In genomic region chr7:143108996-143109660, GRCm38 (mm10) we compare ENCODE assay signal across 16 mouse cellular contexts. TPM values are rescaled to one million over a fixed set of nuclear protein-coding genes. Genes with fewer than 3 reads are reported as not detected.
DNase-seq lines count a peak whose midpoint lies in the region; ATAC-seq and TF ChIP-seq lines count a peak whose summit lies in the region.
"Had no signal": no experiment of that assay in that cellular context is flagged by ENCODE, and none has a peak within 500 bp of the region (broad histone marks: within the 10 kb centered on the region; RNA-seq: fewer than 3 reads in every experiment).

No protein-coding gene starts in this region.

- ATAC-seq in limb, embryonic 14.5 days (ENCODE audit: low FRiP score, low read depth) = no peak
- ATAC-seq: CD4-positive, CD25-positive, alpha-beta regulatory T cell, adult 4 months; forebrain, postnatal 0 days; Patski had no signal

- H3K4me1 ChIP-seq in kidney, adult 2 months (ENCODE audit: control insufficient read depth, insufficient read depth, low read length) = peaks cover 7% of the 10 kb centered on the region
- peaks cover 2% of the 10 kb centered on the region; the same call in 1 of the 2 replicates for H3K4me1 ChIP-seq in limb, embryonic 14.5 days (ENCODE audit: control insufficient read depth, insufficient read depth, low read length)
- H3K4me1 ChIP-seq in small intestine, adult 2 months (ENCODE audit: control insufficient read depth, insufficient read depth, insufficient read length, low read length) = peaks cover 20% of the 10 kb centered on the region; the same call in 1 of the 2 replicates
- peaks cover 26% of the 10 kb centered on the region for H3K4me1 ChIP-seq in forebrain, embryonic 10.5 days

- no peak overlapping the region for H3K4me3 ChIP-seq in kidney, adult 2 months (ENCODE audit: insufficient read depth, low read depth, low read length)
- no peak overlapping the region for H3K4me3 ChIP-seq in limb, embryonic 14.5 days (replicated peaks; ENCODE audit: low read length)
- H3K4me3 ChIP-seq in small intestine, adult 2 months (ENCODE audit: low read depth, low read length) = peak overlapping the region; percentile 93
- H3K4me3 ChIP-seq in forebrain, embryonic 10.5 days = no peak overlapping the region
- H3K4me3 ChIP-seq: embryonic facial prominence, embryonic 15.5 days; liver, embryonic 15.5 days had no signal

- H3K27ac ChIP-seq in kidney, adult 2 months (ENCODE audit: insufficient read depth, low read depth, low read length) = peak overlapping the region; percentile 52
- H3K27ac ChIP-seq in limb, embryonic 14.5 days (replicated peaks; ENCODE audit: low read depth, low read length) = no peak overlapping the region
- peak overlapping the region; percentile 75 for H3K27ac ChIP-seq in small intestine, adult 2 months (ENCODE audit: insufficient read depth, low read depth, low read length)
- no peak overlapping the region; the same call in 1 of the 2 replicates for H3K27ac ChIP-seq in forebrain, embryonic 10.5 days
- H3K27ac ChIP-seq: embryonic facial prominence, embryonic 15.5 days; liver, embryonic 15.5 days had no signal

- no peak for TF ChIP-seq POLR2A in kidney, adult 2 months (IDR thresholded peaks at IDR 0.05; ENCODE audit: low read depth, low read length)
- no peak for TF ChIP-seq POLR2A in limb, embryonic 14.5 days (IDR thresholded peaks at IDR 0.05; ENCODE audit: borderline replicate concordance, extremely low read depth, insufficient read depth, insufficient read length)
- TF ChIP-seq POLR2A in small intestine, adult 2 months (IDR thresholded peaks at IDR 0.05; ENCODE audit: low read depth, low read length) = 0 out of 2 replicates have a peak, but pooled peaks have one; percentile 8

- 19% methylated on average over 3 of the region's 3 CpGs for WGBS in kidney, adult 2 months
- 18% methylated on average over 3 of the region's 3 CpGs for WGBS in limb, embryonic 14.5 days
- WGBS in small intestine, adult 2 months = 4% methylated on average over 3 of the region's 3 CpGs
- WGBS in forebrain, embryonic 10.5 days = 34% methylated on average over 3 of the region's 3 CpGs

- peak; percentile 25 for DNase-seq in kidney, adult 2 months
- DNase-seq in kidney, postnatal 4 days = no peak
- peak; percentile 33 to 41 for DNase-seq in heart, postnatal 10 days
- DNase-seq in limb, embryonic 14.5 days (ENCODE audit: low spot score) = no peak
- no peak for DNase-seq in cerebellum, adult 11 months
- DNase-seq in forebrain, embryonic 10.5 days (ENCODE audit: extremely low spot score, low spot score) = no peak
- DNase-seq: cerebellum, postnatal 36 days; forebrain, postnatal 0 days; midbrain, embryonic 14.5 days; right cerebral cortex, adult 18-20 months had no signal

- H3K9ac ChIP-seq in limb, embryonic 14.5 days (ENCODE audit: low read depth, low read length, severe bottlenecking) = peak overlapping the region; percentile 3; the same call in 1 of the 2 replicates
- H3K9ac ChIP-seq: embryonic facial prominence, embryonic 15.5 days; forebrain, postnatal 0 days; liver, embryonic 15.5 days had no signal

- H3K36me3 ChIP-seq in kidney, adult 2 months (ENCODE audit: control insufficient read depth, insufficient read depth, low read length) = no peaks in the 10 kb centered on the region
- H3K36me3 ChIP-seq in limb, embryonic 14.5 days (ENCODE audit: control insufficient read depth, insufficient read depth, low read length) = no peaks in the 10 kb centered on the region
- H3K36me3 ChIP-seq in small intestine, adult 2 months (ENCODE audit: control insufficient read depth, insufficient read depth, low read length) = no peaks in the 10 kb centered on the region
- no peaks in the 10 kb centered on the region for H3K36me3 ChIP-seq in forebrain, embryonic 10.5 days (replicated peaks)
- H3K36me3 ChIP-seq: embryonic facial prominence, embryonic 15.5 days; liver, embryonic 15.5 days had no signal

- no peak for TF ChIP-seq CTCF in kidney, adult 2 months (conservative IDR thresholded peaks at IDR 0.05; ENCODE audit: insufficient read depth, insufficient read length, low read depth, low read length)
- no peak for TF ChIP-seq CTCF in small intestine, adult 2 months (IDR thresholded peaks at IDR 0.05; ENCODE audit: extremely low read depth, insufficient read length, insufficient replicate concordance, low read depth, low read length)

- intact Hi-C loops in heart, postnatal 10 days (cut with DNase I) = loop anchor here (2.0 kb wide), 1 partner anchor 30 kb away; no protein-coding TSS in a partner anchor

- H3K27me3 ChIP-seq in kidney, adult 2 months (replicated peaks; ENCODE audit: control insufficient read depth, insufficient read depth, low read length) = no peaks in the 10 kb centered on the region
- H3K27me3 ChIP-seq in limb, embryonic 14.5 days (ENCODE audit: control insufficient read depth, insufficient read depth, low read length) = peaks cover 47% of the 10 kb centered on the region
- H3K27me3 ChIP-seq in small intestine, adult 2 months (ENCODE audit: control insufficient read depth, insufficient read depth, low read length) = 0 out of 2 replicates have a peak, but pooled peaks cover 4% of the 10 kb centered on the region
- peaks cover 79% of the 10 kb centered on the region for H3K27me3 ChIP-seq in forebrain, embryonic 10.5 days (ENCODE audit: poor library complexity, severe bottlenecking)

- no peak overlapping the region for H3K4me2 ChIP-seq in limb, embryonic 14.5 days (replicated peaks; ENCODE audit: low read depth, low read length, severe bottlenecking)
- H3K4me2 ChIP-seq: embryonic facial prominence, embryonic 15.5 days; liver, embryonic 15.5 days had no signal

- H3K9me3 ChIP-seq in limb, embryonic 14.5 days (ENCODE audit: control insufficient read depth, low read length) = no peaks in the 10 kb centered on the region
- peaks cover under 1% of the 10 kb centered on the region; the same call in 1 of the 2 replicates for H3K9me3 ChIP-seq in forebrain, embryonic 10.5 days
- H3K9me3 ChIP-seq: embryonic facial prominence, embryonic 15.5 days had no signal

RNA-seq across cellular contexts. Expression of gene Kcnq1, which starts 3.0 kb away (rescaled TPM):
- 24.0 and 27.5 TPM in 2 replicates for polyA plus RNA-seq in kidney, adult 2 months (2012; rRNA removed)
- 10 to 100 TPM; 40.9 to 42.0 TPM for total RNA-seq in heart, postnatal 10 days (2021)
- 1.7 and 2.7 TPM in 2 replicates for polyA plus RNA-seq in limb, embryonic 14.5 days (2012; rRNA removed)
- 1.3 and 1.5 TPM in 2 replicates for polyA plus RNA-seq in limb, embryonic 14.5 days (2014; fragmentation: Nextera tagmentation; extraction: Ambion mirVana)
- 24.0 and 41.8 TPM in 2 replicates for polyA plus RNA-seq in small intestine, adult 2 months (2012; rRNA removed)
- 0.92 and 1.3 TPM in 2 replicates for polyA plus RNA-seq in forebrain, embryonic 10.5 days (2016; fragmentation: Nextera tagmentation; extraction: Ambion mirVana)
- total RNA-seq: granulocyte monocyte progenitor cell, adult 5-6 weeks had no signal
- polyA plus RNA-seq: CD4-positive, CD25-positive, alpha-beta regulatory T cell, adult 4 months had no signal

RNA-seq across cellular contexts. Expression of gene Trpm5, which starts 14.7 kb away (rescaled TPM):
- 0.03 TPM in 2 replicates for polyA plus RNA-seq in kidney, adult 2 months (2012; rRNA removed)
- total RNA-seq in heart, postnatal 10 days (2021) = under 1 TPM; 0.43 to 0.62 TPM
- polyA plus RNA-seq in limb, embryonic 14.5 days (2012; rRNA removed) = 63.4 and 71.2 TPM in 2 replicates
- 24.1 and 24.2 TPM in 2 replicates for polyA plus RNA-seq in limb, embryonic 14.5 days (2014; fragmentation: Nextera tagmentation; extraction: Ambion mirVana)
- polyA plus RNA-seq in small intestine, adult 2 months (2012; rRNA removed) = 11.9 and 13.1 TPM in 2 replicates
- polyA plus RNA-seq in forebrain, embryonic 10.5 days (2016; fragmentation: Nextera tagmentation; extraction: Ambion mirVana) = 0.36 and 0.90 TPM in 2 replicates
- total RNA-seq: granulocyte monocyte progenitor cell, adult 5-6 weeks had no signal
- polyA plus RNA-seq: CD4-positive, CD25-positive, alpha-beta regulatory T cell, adult 4 months had no signal

RNA-seq across cellular contexts. Expression of gene Tssc4, which starts 40.1 kb away (rescaled TPM):
- 64.8 and 74.5 TPM in 2 replicates for polyA plus RNA-seq in kidney, adult 2 months (2012; rRNA removed)
- total RNA-seq in heart, postnatal 10 days (2021) = 10 to 100 TPM; 24.9 to 26.3 TPM
- 130 and 174 TPM in 2 replicates for polyA plus RNA-seq in limb, embryonic 14.5 days (2012; rRNA removed)
- 65.0 and 67.0 TPM in 2 replicates for polyA plus RNA-seq in limb, embryonic 14.5 days (2014; fragmentation: Nextera tagmentation; extraction: Ambion mirVana)
- polyA plus RNA-seq in small intestine, adult 2 months (2012; rRNA removed) = 46.9 and 60.0 TPM in 2 replicates
- 131 and 132 TPM in 2 replicates for polyA plus RNA-seq in forebrain, embryonic 10.5 days (2016; fragmentation: Nextera tagmentation; extraction: Ambion mirVana)

RNA-seq across cellular contexts. Expression of gene Cd81, which starts 56.6 kb away (rescaled TPM):
- 801 and 824 TPM in 2 replicates for polyA plus RNA-seq in kidney, adult 2 months (2012; rRNA removed)
- total RNA-seq in heart, postnatal 10 days (2021) = 100 to 1,000 TPM; 630 to 639 TPM
- polyA plus RNA-seq in limb, embryonic 14.5 days (2012; rRNA removed) = 456 and 528 TPM in 2 replicates
- polyA plus RNA-seq in limb, embryonic 14.5 days (2014; fragmentation: Nextera tagmentation; extraction: Ambion mirVana) = 658 and 696 TPM in 2 replicates
- polyA plus RNA-seq in small intestine, adult 2 months (2012; rRNA removed) = 206 and 227 TPM in 2 replicates
- polyA plus RNA-seq in forebrain, embryonic 10.5 days (2016; fragmentation: Nextera tagmentation; extraction: Ambion mirVana) = 225 and 250 TPM in 2 replicates

Comparison
In these comparisons a context has a peak if more than half of its experiments do, and no peak if none do; other contexts are left out.
1. DNase-seq: peak in kidney, adult 2 months (single experiment) and heart, postnatal 10 days (2 of 2); none in kidney, postnatal 4 days (0 of 2), limb, embryonic 14.5 days (single experiment), cerebellum, adult 11 months (single experiment) and forebrain, embryonic 10.5 days (single experiment).
2. H3K27ac ChIP-seq: peak in kidney, adult 2 months (single experiment) and small intestine, adult 2 months (single experiment); none in limb, embryonic 14.5 days (single experiment) and forebrain, embryonic 10.5 days (single experiment).